Mouse (Mus musculus) adrenal gland, postnatal 4 days (tissue): ENCODE measurements around the gene Chrm2. TPM values are rescaled to one million over a fixed set of nuclear protein-coding genes. Genes with fewer than 3 reads are reported as not detected.

Source experiments
- DNase-seq, 2 experiments: peaks; one replicate each; pipeline ENCODE4 v3.0.0; 2021 to 2022; ENCODE audit warnings: low spot score in 2 of 2, mixed read lengths in 2 of 2
- microRNA-seq: library from miRNA; unstranded; fragments of <30 nt; microRNA quantifications from one replicate; pipeline ENCODE4 v1.2.0, GENCODE M21; 2021
- total RNA-seq, 2 experiments: library from RNA; stranded (reverse); gene quantifications; 2 replicates each; pipeline ENCODE4 v1.2.3; 2021

The Chrm2 gene
- total RNA-seq, 2 experiments from 2014 or later = 1.0 to 2.2 TPM

GRCm38 (mm10) chr6:36508469-36508868, 120.6 kb downstream of the Chrm2 start:
- DNase-seq = no peak

- DNase-seq = no peak
These were observed 128.6 kb downstream of the Chrm2 start for GRCm38 (mm10) chr6:36516508-36516907.

GRCm38 (mm10) chr6:36517242-36517641, 129.4 kb downstream of the Chrm2 start:
- no peak for DNase-seq

GRCm38 (mm10) chr6:36523599-36523998, 135.7 kb downstream of the Chrm2 start:
- DNase-seq = no peak

- DNase-seq = no peak
These were observed 140.6 kb downstream of the Chrm2 start for GRCm38 (mm10) chr6:36528509-36528908.

GRCm38 (mm10) chr6:36541247-36541646, 153.4 kb downstream of the Chrm2 start:
- no peak for DNase-seq

DNA sequence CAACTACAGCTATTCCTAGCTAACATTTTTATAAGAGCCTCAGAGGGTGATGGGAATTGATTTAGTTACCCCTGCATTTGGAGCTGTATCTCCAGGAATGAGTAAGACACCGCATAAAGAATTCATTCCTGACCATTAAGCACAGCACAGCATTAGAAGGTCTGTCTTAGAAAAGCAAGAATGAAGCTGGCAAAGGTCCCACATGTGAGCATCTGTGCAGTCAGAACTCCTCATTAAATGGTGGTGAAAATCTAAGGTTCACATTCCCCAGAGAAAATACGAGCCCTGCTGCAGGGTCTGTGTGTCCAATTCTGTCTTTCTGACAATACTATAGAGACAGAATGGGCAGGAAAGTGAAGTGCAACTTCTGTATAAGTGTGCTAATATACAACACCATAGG, 179.0 kb downstream of the Chrm2 start:
- DNase-seq = no peak

Small RNA genes lying within 50 kb of the gene (microRNA-seq; reads per million reads assigned to microRNA genes)
- gene Mir490 = 15.5 reads per million, percentile 26 among the genes with 10 or more reads in this experiment
